Mouse (Mus musculus) lung, adult 2 months (tissue): ENCODE data around the gene Sigirr.

Source experiments
- CTCF ChIP-seq: fragments of 200-500 bp; IDR thresholded peaks from 2 replicates; pipeline ENCODE4 v1.5.1; 2011; ENCODE audit warnings: mild to moderate bottlenecking, low read length, control low read depth; ENCODE audit not compliant: insufficient read depth
- POLR2A ChIP-seq: fragments of 200-500 bp; IDR thresholded peaks from 2 replicates; pipeline ENCODE4 v1.6.1; 2011; ENCODE audit warnings: low read depth, mild to moderate bottlenecking, control low read depth, low read length, borderline replicate concordance; ENCODE audit errors: extremely low read depth

GRCm38 (mm10) chr7:141141326-141141725, 41.0 kb upstream of the Sigirr start:
- no peak for TF ChIP-seq CTCF
- no peak for TF ChIP-seq POLR2A
